Mouse (Mus musculus) embryonic facial prominence, embryonic 12.5 days (tissue): ENCODE results near the gene Efcab9. TPM values are rescaled to one million over a fixed set of nuclear protein-coding genes. Genes with fewer than 3 reads are reported as not detected.

ENCODE experiments used
- ATAC-seq: fragments of 200-750 bp; cut with Nextera tagmentation; 2 replicates; pipeline ENCODE4 v1.8.0; 2017; ENCODE audit not compliant: insufficient number of reproducible peaks, insufficient read depth, low FRiP score, low TSS enrichment
- H3K27ac ChIP-seq: fragments of 300-500 bp; sonication (generic); 2 replicates; pipeline ENCODE4 v1.5.1; 2016; ENCODE audit warnings: mild to moderate bottlenecking
- H3K27me3 ChIP-seq: fragments of 300-500 bp; sonication (generic); 2 replicates; pipeline ENCODE4 v1.6.1; 2016; ENCODE audit warnings: mild to moderate bottlenecking, moderate library complexity
- H3K36me3 ChIP-seq: fragments of 300-500 bp; sonication (generic); 2 replicates; pipeline ENCODE4 v1.6.1; 2016; ENCODE audit warnings: mild to moderate bottlenecking
- H3K4me1 ChIP-seq: fragments of 300-500 bp; sonication (generic); 2 replicates; pipeline ENCODE4 v1.6.1; 2016
- H3K4me2 ChIP-seq: fragments of 300-500 bp; sonication (generic); replicated peaks from 2 replicates; pipeline ENCODE4 v1.6.1; 2016; ENCODE audit warnings: mild to moderate bottlenecking, moderate library complexity
- H3K4me3 ChIP-seq: fragments of 300-500 bp; sonication (generic); 2 replicates; pipeline ENCODE4 v1.5.1; 2016; ENCODE audit warnings: mild to moderate bottlenecking
- H3K9ac ChIP-seq: fragments of 300-500 bp; sonication (generic); 2 replicates; pipeline ENCODE4 v1.6.1; 2016; ENCODE audit warnings: mild to moderate bottlenecking, moderate library complexity
- H3K9me3 ChIP-seq: fragments of 300-500 bp; sonication (generic); 2 replicates; pipeline ENCODE4 v1.6.1; 2016; ENCODE audit warnings: mild to moderate bottlenecking, moderate library complexity
- WGBS: fragments of 180-500 bp; shearing (Covaris S2); methylation state at CpG from one replicate; pipeline ENCODE4 v1.1.7; 2016; 5-methylcytosine and 5-hydroxymethylcytosine counted together
- polyA plus RNA-seq: library from polyadenylated mRNA; unstranded; fragments of >200 nt; fragmentation: Nextera tagmentation; extraction: Ambion mirVana; gene quantifications from 2 replicates; pipeline ENCODE4 v1.2.1, GENCODE M21; 2016

Gene Efcab9
- polyA plus RNA-seq, 1 experiment from 2014 or later = 0.36 TPM

GRCm38 (mm10) chr11:32554141-32555091 is 22.5 kb upstream of the Efcab9 start:
- no peaks in the 10 kb centered on the region for H3K27me3 ChIP-seq
- H3K9ac ChIP-seq = no peak overlapping the region
- no peak overlapping the region for H3K4me2 ChIP-seq
- no peak for ATAC-seq
- H3K27ac ChIP-seq = no peak overlapping the region
- H3K4me1 ChIP-seq = peaks cover 38% of the 10 kb centered on the region
- WGBS = 82% methylated on average over 14 of the region's 14 CpGs
- no peak overlapping the region for H3K4me3 ChIP-seq
- no peaks in the 10 kb centered on the region for H3K36me3 ChIP-seq
- H3K9me3 ChIP-seq = no peaks in the 10 kb centered on the region

- no peaks in the 10 kb centered on the region for H3K9me3 ChIP-seq
- H3K27me3 ChIP-seq = no peaks in the 10 kb centered on the region
- no peak overlapping the region for H3K4me3 ChIP-seq
- no peak overlapping the region for H3K27ac ChIP-seq
- H3K36me3 ChIP-seq = no peaks in the 10 kb centered on the region
- H3K4me2 ChIP-seq = no peak overlapping the region
- H3K4me1 ChIP-seq = peaks cover 39% of the 10 kb centered on the region
- 71% methylated on average over 14 of the region's 14 CpGs for WGBS
- no peak for ATAC-seq
- H3K9ac ChIP-seq = no peak overlapping the region
Measured at GRCm38 (mm10) chr11:32553311-32554140, 21.6 kb upstream of the Efcab9 start.

- no peak overlapping the region for H3K9ac ChIP-seq
- peak overlapping the region; percentile 51; the same call in 1 of the 2 replicates for H3K27ac ChIP-seq
- H3K4me3 ChIP-seq = no peak overlapping the region
- no peaks in the 10 kb centered on the region for H3K9me3 ChIP-seq
- H3K36me3 ChIP-seq = no peaks in the 10 kb centered on the region
- ATAC-seq = no peak
- no peaks in the 10 kb centered on the region for H3K27me3 ChIP-seq
- peaks cover 38% of the 10 kb centered on the region for H3K4me1 ChIP-seq
- 60% methylated on average over 13 of the region's 13 CpGs for whole genome bisulfite sequencing
- H3K4me2 ChIP-seq = no peak overlapping the region
Measured at GRCm38 (mm10) chr11:32552401-32553090, 20.7 kb upstream of the Efcab9 start.

GRCm38 (mm10) chr11:32551579-32552297 is 19.9 kb upstream of the Efcab9 start:
- no peaks in the 10 kb centered on the region for H3K27me3 ChIP-seq
- no peak overlapping the region for H3K4me2 ChIP-seq
- H3K4me3 ChIP-seq = no peak overlapping the region
- no peak overlapping the region for H3K9ac ChIP-seq
- peak; percentile 71; the same call in 1 of the 2 replicates for ATAC-seq
- H3K9me3 ChIP-seq = no peaks in the 10 kb centered on the region
- H3K36me3 ChIP-seq = no peaks in the 10 kb centered on the region
- WGBS = 57% methylated on average over 12 of the region's 12 CpGs
- peak overlapping the region; percentile 51; the same call in 1 of the 2 replicates for H3K27ac ChIP-seq
- peaks cover 38% of the 10 kb centered on the region for H3K4me1 ChIP-seq

- H3K9ac ChIP-seq = no peak overlapping the region
- H3K9me3 ChIP-seq = no peaks in the 10 kb centered on the region
- peaks cover 38% of the 10 kb centered on the region for H3K4me1 ChIP-seq
- no peaks in the 10 kb centered on the region for H3K36me3 ChIP-seq
- no peak overlapping the region for H3K4me3 ChIP-seq
- no peak overlapping the region for H3K4me2 ChIP-seq
- 88% methylated on average over 4 of the region's 4 CpGs for WGBS
- H3K27me3 ChIP-seq = no peaks in the 10 kb centered on the region
- no peak for ATAC-seq
- H3K27ac ChIP-seq = no peak overlapping the region
Measured at GRCm38 (mm10) chr11:32551056-32551455, 19.2 kb upstream of the Efcab9 start.

- Histone ChIP-seq H3K4me3 (no peak overlapping the region), H3K9ac (no peak overlapping the region), H3K27me3 (no peaks in the 10 kb centered on the region), H3K4me1 (peaks cover 38% of the 10 kb centered on the region), H3K4me2 (no peak overlapping the region), H3K36me3 (no peaks in the 10 kb centered on the region), H3K9me3 (no peaks in the 10 kb centered on the region), H3K27ac (no peak overlapping the region)
- no peak for ATAC-seq
- WGBS = 58% methylated on average over 4 of the region's 4 CpGs
Measured at GRCm38 (mm10) chr11:32550102-32550501, 18.2 kb upstream of the Efcab9 start.

GRCm38 (mm10) chr11:32549236-32549635 is 17.4 kb upstream of the Efcab9 start:
- Histone ChIP-seq H3K9me3 (no peaks in the 10 kb centered on the region), H3K4me3 (no peak overlapping the region), H3K4me1 (peaks cover 38% of the 10 kb centered on the region), H3K36me3 (no peaks in the 10 kb centered on the region), H3K27me3 (no peaks in the 10 kb centered on the region), H3K27ac (no peak overlapping the region), H3K4me2 (no peak overlapping the region), H3K9ac (no peak overlapping the region)
- no peak for ATAC-seq
- 58% methylated on average over 6 of the region's 6 CpGs for WGBS

- H3K9ac ChIP-seq = no peak overlapping the region
- H3K4me3 ChIP-seq = no peak overlapping the region
- WGBS = 90% methylated on average over 4 of the region's 4 CpGs
- H3K36me3 ChIP-seq = no peaks in the 10 kb centered on the region
- H3K27me3 ChIP-seq = no peaks in the 10 kb centered on the region
- H3K27ac ChIP-seq = no peak overlapping the region
- ATAC-seq = no peak
- H3K4me2 ChIP-seq = no peak overlapping the region
- no peaks in the 10 kb centered on the region for H3K9me3 ChIP-seq
- H3K4me1 ChIP-seq = peaks cover 35% of the 10 kb centered on the region
Measured at GRCm38 (mm10) chr11:32548240-32548639, 16.4 kb upstream of the Efcab9 start.

- Histone ChIP-seq H3K36me3 (no peaks in the 10 kb centered on the region), H3K27ac (no peak overlapping the region), H3K4me3 (no peak overlapping the region), H3K4me2 (no peak overlapping the region), H3K4me1 (peaks cover 27% of the 10 kb centered on the region), H3K9ac (no peak overlapping the region), H3K27me3 (no peaks in the 10 kb centered on the region), H3K9me3 (no peaks in the 10 kb centered on the region)
- ATAC-seq = no peak
- WGBS = 82% methylated on average over 10 of the region's 10 CpGs
Measured at GRCm38 (mm10) chr11:32547391-32547947, 15.6 kb upstream of the Efcab9 start.

- no peak for ATAC-seq
Measured at GRCm38 (mm10) chr11:32546483-32546882, 14.6 kb upstream of the Efcab9 start.

More at GRCm38 (mm10) chr11:32546483-32546882, 14.6 kb upstream of the Efcab9 start:
- Histone ChIP-seq H3K4me2 (no peak overlapping the region), H3K4me3 (no peak overlapping the region), H3K27me3 (no peaks in the 10 kb centered on the region), H3K9me3 (no peaks in the 10 kb centered on the region), H3K27ac (no peak overlapping the region), H3K36me3 (no peaks in the 10 kb centered on the region), H3K4me1 (peaks cover 19% of the 10 kb centered on the region), H3K9ac (no peak overlapping the region)
- WGBS = 86% methylated on average over 5 of the region's 5 CpGs
